Mouse (Mus musculus) lung, adult 2 months (tissue): ENCODE measurements around the gene Ndufa4l2.

ENCODE experiments used
- CTCF ChIP-seq: fragments of 200-500 bp; IDR thresholded peaks from 2 replicates; pipeline ENCODE4 v1.5.1; 2011; ENCODE audit warnings: mild to moderate bottlenecking, low read length, control low read depth; ENCODE audit not compliant: insufficient read depth
- POLR2A ChIP-seq: fragments of 200-500 bp; IDR thresholded peaks from 2 replicates; pipeline ENCODE4 v1.6.1; 2011; ENCODE audit warnings: low read depth, mild to moderate bottlenecking, control low read depth, low read length, borderline replicate concordance; ENCODE audit errors: extremely low read depth

GRCm38 (mm10) chr10:127471281-127471988, 43.3 kb upstream of the Ndufa4l2 start:
- no peak for TF ChIP-seq POLR2A
- no peak for TF ChIP-seq CTCF
